Mouse (Mus musculus): ENCODE measurements at regions not wholly inside any gene's neighbourhood (a gene's known extent, or its start where the extent isn't known, plus 50 kb on each side); places are given as distances from the start of the nearest gene placed in this dataset.

DNA sequence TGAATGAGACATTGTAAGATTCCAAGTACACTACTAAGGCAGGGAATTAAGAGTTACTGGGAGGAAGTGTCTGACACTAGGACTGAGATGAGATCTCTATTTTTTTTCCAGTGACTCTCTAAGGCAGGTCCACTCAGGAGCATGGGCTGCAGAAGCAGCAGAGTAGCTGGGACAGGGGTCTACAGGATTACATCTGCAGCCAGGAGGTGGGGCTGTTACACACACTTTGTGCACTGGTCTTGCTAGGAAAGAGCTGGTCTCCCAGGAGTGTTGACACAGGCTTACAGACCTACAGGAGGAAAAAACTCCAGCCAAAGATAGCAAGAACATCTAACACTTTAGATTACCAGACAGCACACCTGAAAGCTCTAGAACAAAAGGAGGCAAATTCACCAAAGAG, 123.6 kb upstream of the Nrxn1 start:
- no peak for TF ChIP-seq POLR2A (IDR thresholded peaks at IDR 0.05; ENCODE audit: insufficient read length, low read depth)
- TF ChIP-seq MAX (IDR thresholded peaks at IDR 0.05; ENCODE audit: low read depth), result no peak
- no peak for TF ChIP-seq E2F4 (IDR thresholded peaks at IDR 0.05; ENCODE audit: insufficient read depth)
- no peak for TF ChIP-seq USF1 (IDR thresholded peaks at IDR 0.05; ENCODE audit: low read depth)
- no peak for TF ChIP-seq MYOG (IDR thresholded peaks at IDR 0.05; ENCODE audit: control insufficient read depth in 1 of 3, insufficient read depth in 1 of 3, insufficient read length in 2 of 3, low read depth in 2 of 3)
- no peak for TF ChIP-seq POLR2AphosphoS2 (IDR thresholded peaks at IDR 0.05; ENCODE audit: insufficient read length, low read depth)
- TF ChIP-seq TCF3 (IDR thresholded peaks at IDR 0.05; ENCODE audit: insufficient read length, low read depth), result no peak
- no peak for TF ChIP-seq CEBPB (IDR thresholded peaks at IDR 0.05; ENCODE audit: insufficient read depth, poor library complexity, severe bottlenecking)
- no peak for TF ChIP-seq REST (IDR thresholded peaks at IDR 0.05; ENCODE audit: insufficient read depth, insufficient read length)

Data from myocyte (in vitro differentiated cells).